Mouse (Mus musculus) liver, embryonic 14.5 days (tissue): ENCODE measurements around the gene Ctsd. TPM values are rescaled to one million over a fixed set of nuclear protein-coding genes. Genes with fewer than 3 reads are reported as not detected.

ENCODE experiments used
- ATAC-seq: fragments of 200-750 bp; cut with Nextera tagmentation; 2 replicates; pipeline ENCODE4 v1.8.0; 2017; ENCODE audit warnings: moderate number of reproducible peaks, mild to moderate bottlenecking, moderate library complexity; ENCODE audit not compliant: insufficient read depth
- DNase-seq, 3 experiments: peaks; one replicate each; pipeline ENCODE4 v3.0.0-alpha.2; 2012 to 2013; ENCODE audit warnings: low read depth in 3 of 3, low spot score in 3 of 3
- H3K27ac ChIP-seq: fragments of 300-500 bp; sonication (generic); 2 replicates; pipeline ENCODE4 v1.5.1; 2014; ENCODE audit warnings: moderate library complexity, mild to moderate bottlenecking, control low read depth, inconsistent platforms
- H3K27me3 ChIP-seq: fragments of 300-500 bp; sonication (generic); 2 replicates; pipeline ENCODE4 v1.6.1; 2014; ENCODE audit warnings: mild to moderate bottlenecking, low read length, moderate library complexity; ENCODE audit not compliant: control insufficient read depth, insufficient read depth
- H3K36me3 ChIP-seq: fragments of 300-500 bp; sonication (generic); replicated peaks from 2 replicates; pipeline ENCODE4 v1.6.1; 2014; ENCODE audit warnings: low read depth; ENCODE audit not compliant: control insufficient read depth, insufficient read depth
- H3K4me1 ChIP-seq, 2 experiments: fragments of 200-500 bp in 1 of 2; fragments of 300-500 bp in 1 of 2; sonication (generic) in 1 of 2; replicated peaks; 2 replicates each; pipeline ENCODE4 v1.6.1; 2012 to 2014; ENCODE audit warnings: antibody characterized with exemption in 1 of 2, inconsistent platforms in 1 of 2, low read length in 1 of 2; ENCODE audit not compliant: control insufficient read depth in 2 of 2, insufficient read depth in 2 of 2
- H3K4me2 ChIP-seq: fragments of 300-500 bp; sonication (generic); 2 replicates; pipeline ENCODE4 v1.6.1; 2014; ENCODE audit warnings: low read depth, mild to moderate bottlenecking, control low read depth, moderate library complexity
- H3K4me3 ChIP-seq, 2 experiments: fragments of 200-500 bp in 1 of 2; fragments of 300-500 bp in 1 of 2; sonication (generic) in 1 of 2; 2 replicates each; pipeline ENCODE4 v1.5.1; 2012 to 2014; ENCODE audit warnings: low read depth in 2 of 2, low read length in 2 of 2, mild to moderate bottlenecking in 2 of 2, control low read depth in 1 of 2, inconsistent platforms in 1 of 2, moderate library complexity in 1 of 2; ENCODE audit not compliant: insufficient read depth in 1 of 2
- H3K9ac ChIP-seq: fragments of 300-500 bp; sonication (generic); replicated peaks from 2 replicates; pipeline ENCODE4 v1.6.1; 2014; ENCODE audit warnings: mild to moderate bottlenecking, control low read depth, moderate library complexity
- H3K9me3 ChIP-seq: fragments of 300-500 bp; sonication (generic); 2 replicates; pipeline ENCODE4 v1.6.1; 2016; ENCODE audit warnings: low read length, mixed read lengths; ENCODE audit not compliant: control insufficient read depth
- CTCF ChIP-seq: IDR thresholded peaks from 2 replicates; pipeline ENCODE4 v1.5.1; 2016; ENCODE audit warnings: antibody characterized with exemption, low read depth, control low read depth
- EP300 ChIP-seq: IDR thresholded peaks from 2 replicates; pipeline ENCODE4 v1.6.1; 2016; ENCODE audit warnings: antibody characterized with exemption, low read depth
- WGBS: fragments of 180-500 bp; shearing (Covaris S2); extraction: QIAGEN DNeasy Blood & Tissue Kit; methylation state at CpG from one replicate; pipeline ENCODE4 v1.1.7; 2014; ENCODE audit not compliant: insufficient replicate concordance; 5-methylcytosine and 5-hydroxymethylcytosine counted together
- polyA plus RNA-seq, 2 experiments: library from polyadenylated mRNA; depleted of rRNA in 1 of 2; stranded (reverse) in 1 of 2; unstranded in 1 of 2; fragments of >200 nt; fragmentation: Nextera tagmentation in 1 of 2; extraction: Ambion mirVana in 1 of 2; gene quantifications; 2 replicates each; pipeline versions ENCODE4 v1.2.1 to v1.2.3; 2012 to 2014

Ctsd gene
- polyA plus RNA-seq, 2 experiments = 180 to 324 TPM

DNA sequence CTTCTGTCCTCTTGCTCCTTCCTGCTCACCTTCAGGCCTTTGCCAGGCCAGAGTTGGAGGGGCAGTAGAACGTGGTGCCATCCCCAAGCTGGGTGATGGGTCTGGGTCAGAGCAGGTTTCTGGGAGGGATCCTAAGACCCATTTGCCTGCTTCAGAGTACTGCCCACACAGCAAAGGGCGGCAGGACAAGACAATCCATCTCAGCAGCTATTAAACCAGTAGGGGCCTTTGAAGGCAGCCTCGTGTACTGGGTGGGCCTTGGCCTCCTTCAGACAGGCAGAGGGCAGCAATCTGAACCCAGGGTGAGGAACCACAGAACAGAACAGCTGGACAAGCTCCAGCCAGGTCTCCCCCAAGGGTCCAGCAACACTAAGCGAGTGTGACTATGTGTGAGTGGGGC, 11.7 kb downstream of the Ctsd start:
- H3K4me1 ChIP-seq = peaks cover 34 to 47% of the 10 kb centered on the region in 2 experiments
- WGBS = 76% methylated on average over 4 of the region's 4 CpGs
- ATAC-seq (no peak), DNase-seq (no peak)
- H3K4me2 ChIP-seq = no peak overlapping the region
- no peak overlapping the region for H3K9ac ChIP-seq
- no peaks in the 10 kb centered on the region for H3K9me3 ChIP-seq
- H3K27ac ChIP-seq = no peak overlapping the region
- TF ChIP-seq EP300 (no peak), CTCF (no peak)
- no peak overlapping the region for H3K4me3 ChIP-seq
- peaks cover 19% of the 10 kb centered on the region for H3K27me3 ChIP-seq
- peaks cover 58% of the 10 kb centered on the region for H3K36me3 ChIP-seq

DNA sequence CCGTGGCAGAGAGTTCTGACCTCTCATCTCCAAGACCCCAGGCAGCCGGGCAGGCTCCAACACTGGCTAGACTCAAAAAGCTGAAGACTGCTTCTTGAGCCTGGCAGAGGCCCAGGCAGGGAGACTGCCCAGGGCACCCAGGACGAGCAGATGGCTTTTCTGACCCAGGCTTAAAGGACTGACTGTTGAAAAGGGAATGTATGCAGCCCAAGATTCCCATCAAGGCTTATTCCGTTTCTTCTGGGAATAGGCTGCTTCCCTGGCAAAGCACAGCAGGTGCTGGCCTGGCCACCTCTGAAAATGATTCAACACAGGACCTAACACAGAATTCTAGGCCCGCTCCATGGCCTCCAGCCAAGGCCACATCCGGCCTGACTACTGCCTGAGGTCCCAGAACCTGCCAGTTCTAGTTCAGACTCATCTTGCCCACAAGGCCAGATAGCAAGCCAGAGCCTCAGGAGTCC, 12.5 kb downstream of the Ctsd start:
- peaks cover 50% of the 10 kb centered on the region for H3K36me3 ChIP-seq
- TF ChIP-seq EP300 (no peak), CTCF (no peak)

DNA sequence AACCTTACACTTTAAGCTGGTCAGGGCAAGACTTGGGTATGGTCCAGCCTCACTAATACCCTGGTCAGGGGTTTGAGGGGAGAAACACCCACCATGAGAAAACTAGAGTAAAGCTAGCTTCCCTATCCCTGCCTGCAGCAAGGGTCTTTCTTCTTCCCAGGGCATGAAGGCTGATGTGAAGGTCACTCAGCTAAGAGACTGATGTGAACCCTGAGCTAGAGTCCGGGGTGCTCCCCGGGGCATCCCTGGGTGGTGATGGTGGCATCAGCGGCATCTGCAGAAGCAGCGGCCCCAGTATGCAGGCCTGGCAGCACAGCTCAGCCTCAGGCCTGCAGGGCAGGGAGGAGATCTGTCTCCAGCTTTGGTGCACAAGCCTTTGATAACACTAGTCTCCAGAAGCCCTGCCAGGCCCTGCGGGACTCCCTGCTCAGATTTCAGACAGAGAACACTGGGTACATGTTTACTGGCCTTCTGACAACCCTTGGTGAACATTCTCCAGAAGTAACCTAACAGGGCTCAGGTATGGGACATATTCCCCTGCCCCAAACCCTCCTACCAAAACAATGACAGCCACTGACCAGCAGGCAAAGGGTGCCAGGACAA, 13.3 kb downstream of the Ctsd start:
- Histone ChIP-seq H3K9ac (no peak overlapping the region), H3K4me3 (no peak overlapping the region), H3K4me2 (no peak overlapping the region), H3K27me3 (peaks cover 28% of the 10 kb centered on the region), H3K4me1 (peaks cover 25 to 32% of the 10 kb centered on the region in 2 experiments), H3K9me3 (no peaks in the 10 kb centered on the region), H3K27ac (no peak overlapping the region), H3K36me3 (peaks cover 42% of the 10 kb centered on the region)
- DNase-seq = no peak
- ATAC-seq = no peak
- 76% methylated on average over 5 of the region's 5 CpGs for WGBS
- TF ChIP-seq EP300 (no peak), CTCF (no peak)

More for the DNA sequence above, 12.5 kb downstream of the Ctsd start:
- Histone ChIP-seq H3K9me3 (no peaks in the 10 kb centered on the region), H3K4me1 (peaks cover 32 to 39% of the 10 kb centered on the region in 2 experiments), H3K27ac (no peak overlapping the region), H3K27me3 (peaks cover 26% of the 10 kb centered on the region), H3K4me3 (no peak overlapping the region), H3K9ac (no peak overlapping the region), H3K4me2 (no peak overlapping the region)
- DNase-seq (no peak), ATAC-seq (no peak)
- WGBS = 80% methylated on average over 6 of the region's 6 CpGs

DNA sequence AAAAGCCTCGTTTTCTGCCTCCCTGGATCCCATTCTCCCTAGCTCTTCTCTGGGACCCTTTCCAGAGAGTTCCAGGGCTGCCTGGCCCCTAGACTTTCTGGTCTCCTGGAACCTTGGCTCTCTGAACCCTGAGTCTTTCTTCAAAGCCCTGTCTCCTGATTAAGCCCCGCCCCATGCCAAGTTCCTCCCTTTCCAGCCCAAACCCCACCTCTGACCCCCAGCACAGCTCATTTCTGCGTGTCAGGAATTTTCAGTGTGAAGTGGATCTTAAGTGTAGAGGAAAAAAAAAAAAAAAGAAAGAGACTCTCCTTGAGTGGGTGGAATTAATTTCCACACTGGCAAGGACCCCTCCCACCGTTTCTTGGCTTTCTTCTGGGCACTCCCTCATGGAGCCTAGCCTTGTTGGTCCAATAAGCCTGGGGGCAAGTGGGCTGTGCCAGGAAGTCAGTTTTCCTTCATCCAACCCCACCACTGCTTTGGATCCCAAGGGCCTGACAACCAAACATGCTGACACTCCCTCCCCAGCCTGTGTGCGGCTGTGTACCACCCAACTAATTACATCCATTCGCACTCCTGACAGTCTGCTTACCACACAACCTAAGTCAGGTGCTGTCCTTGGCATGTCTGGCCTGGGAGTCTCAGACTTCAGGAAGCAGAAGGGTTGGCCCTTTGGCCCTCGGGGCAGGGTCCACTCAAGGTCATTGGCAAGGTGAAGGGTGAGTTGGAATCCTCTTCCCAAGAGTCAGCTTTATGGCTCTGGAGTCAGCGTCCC, 14.0 kb downstream of the Ctsd start, which contains the start of gene Ifitm10:
Ifitm10 (minus strand) TSS at position 113 of the 772 bp plus-strand sequence.
- DNase-seq = no peak
- H3K36me3 ChIP-seq = peaks cover 35% of the 10 kb centered on the region
- no peak within 1 kb of the TSS for H3K9ac ChIP-seq
- peak within 1 kb of the TSS; percentile 60; the same call in 1 of the 2 replicates for H3K4me2 ChIP-seq
- no peak for TF ChIP-seq EP300
- no peak for TF ChIP-seq CTCF
- no peak within 1 kb of the TSS for H3K4me3 ChIP-seq
- H3K27ac ChIP-seq = no peak within 1 kb of the TSS
- ATAC-seq = no peak
- H3K27me3 ChIP-seq = peaks cover 28% of the 10 kb centered on the region
- 67% methylated on average over 8 of the region's 8 CpGs for WGBS
- peaks cover 24 to 26% of the 10 kb centered on the region in 2 experiments for H3K4me1 ChIP-seq
- H3K9me3 ChIP-seq = no peaks in the 10 kb centered on the region

DNA sequence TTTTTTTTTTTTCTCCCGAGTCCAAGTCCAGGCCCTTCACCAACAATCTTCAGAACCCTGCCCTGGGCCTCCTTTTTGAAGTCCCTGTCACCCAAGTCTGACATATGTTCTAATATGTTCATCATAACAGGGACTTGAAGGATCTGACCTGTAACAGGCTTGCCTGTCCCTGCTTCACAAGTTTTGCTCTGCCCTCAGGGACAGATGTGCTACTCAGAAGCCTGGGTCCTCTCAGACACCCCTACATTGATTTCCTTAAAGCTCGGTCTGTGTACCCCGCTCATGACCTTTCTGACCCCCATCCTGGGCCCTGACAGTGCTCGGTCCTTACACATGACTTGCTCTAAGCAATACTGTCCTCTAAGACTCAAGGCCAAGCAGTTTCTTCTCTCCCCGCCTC, 14.8 kb downstream of the Ctsd start:
- no peak overlapping the region for H3K4me2 ChIP-seq

More for the DNA sequence above, 14.8 kb downstream of the Ctsd start:
- DNase-seq (no peak), ATAC-seq (no peak)
- H3K4me1 ChIP-seq = peaks cover 16 to 18% of the 10 kb centered on the region in 2 experiments
- no peak for TF ChIP-seq CTCF
- TF ChIP-seq EP300 = no peak
- H3K9ac ChIP-seq = no peak overlapping the region
- H3K4me3 ChIP-seq = no peak overlapping the region
- H3K27me3 ChIP-seq = peaks cover 28% of the 10 kb centered on the region
- WGBS = 72% methylated on average over 5 of the region's 5 CpGs
- H3K9me3 ChIP-seq = no peaks in the 10 kb centered on the region
- H3K36me3 ChIP-seq = peaks cover 27% of the 10 kb centered on the region
- no peak overlapping the region for H3K27ac ChIP-seq
